Mouse (Mus musculus) heart, postnatal 0 days (tissue): ENCODE measurements around the gene Zfc3h1. TPM values are rescaled to one million over a fixed set of nuclear protein-coding genes. Genes with fewer than 3 reads are reported as not detected.
A peak's percentile ranks its signal among the peaks of the same experiment; 100 is the strongest.

Experiments used
- ATAC-seq: fragments of 200-750 bp; cut with Nextera tagmentation; 2 replicates; pipeline ENCODE4 v1.8.0; 2017; ENCODE audit warnings: low read depth, moderate number of reproducible peaks, moderate library complexity; ENCODE audit not compliant: insufficient read depth
- DNase-seq: peaks from one replicate; pipeline ENCODE4 v3.0.0-alpha.2; 2016; ENCODE audit warnings: low spot score
- H3K27ac ChIP-seq: fragments of 300-500 bp; sonication (generic); 2 replicates; pipeline ENCODE4 v1.5.1; 2014; ENCODE audit warnings: low read depth, mild to moderate bottlenecking
- H3K27me3 ChIP-seq: fragments of 300-500 bp; sonication (generic); 2 replicates; pipeline ENCODE4 v1.6.1; 2014; ENCODE audit warnings: low read length, mixed read lengths; ENCODE audit not compliant: control insufficient read depth, insufficient read depth
- H3K36me3 ChIP-seq: fragments of 300-500 bp; sonication (generic); replicated peaks from 2 replicates; pipeline ENCODE4 v1.6.1; 2014; ENCODE audit warnings: low read length, mixed read lengths; ENCODE audit not compliant: control insufficient read depth, insufficient read depth
- H3K4me1 ChIP-seq: fragments of 300-500 bp; sonication (generic); 2 replicates; pipeline ENCODE4 v1.6.1; 2014; ENCODE audit warnings: antibody characterized with exemption; ENCODE audit not compliant: control insufficient read depth, insufficient read depth
- H3K4me2 ChIP-seq: fragments of 300-500 bp; sonication (generic); 2 replicates; pipeline ENCODE4 v1.6.1; 2014; ENCODE audit warnings: low read depth, mild to moderate bottlenecking, low read length, moderate library complexity
- H3K4me3 ChIP-seq: fragments of 300-500 bp; sonication (generic); 2 replicates; pipeline ENCODE4 v1.5.1; 2014; ENCODE audit warnings: low read depth, low read length
- H3K9ac ChIP-seq: fragments of 300-500 bp; sonication (generic); replicated peaks from 2 replicates; pipeline ENCODE4 v1.6.1; 2014; ENCODE audit warnings: low read depth, low read length, mixed read lengths
- H3K9me3 ChIP-seq: fragments of 300-500 bp; sonication (generic); replicated peaks from 2 replicates; pipeline ENCODE4 v1.6.1; 2016; ENCODE audit warnings: low read length; ENCODE audit not compliant: control insufficient read depth
- CTCF ChIP-seq: IDR thresholded peaks from 2 replicates; pipeline ENCODE4 v1.5.1; 2016; ENCODE audit warnings: antibody characterized with exemption, control low read depth, low read depth
- EP300 ChIP-seq: IDR thresholded peaks from 2 replicates; pipeline ENCODE4 v1.6.1; 2016; ENCODE audit warnings: antibody characterized with exemption, low read depth
- WGBS: fragments of 180-500 bp; shearing (Covaris S2); extraction: QIAGEN DNeasy Blood & Tissue Kit; methylation state at CpG from one replicate; pipeline ENCODE4 v1.1.7; 2014; 5-methylcytosine and 5-hydroxymethylcytosine counted together
- polyA plus RNA-seq: library from polyadenylated mRNA; unstranded; fragments of >200 nt; fragmentation: Nextera tagmentation; extraction: Ambion mirVana; gene quantifications from 2 replicates; pipeline ENCODE4 v1.2.1, GENCODE M21; 2015
- total RNA-seq: library from RNA; depleted of rRNA; stranded (reverse); fragments of >200 nt; gene quantifications from 2 replicates; pipeline ENCODE4 v1.2.3, GENCODE M21; 2014; ENCODE audit warnings: low replicate concordance

The Zfc3h1 gene
- total and polyA plus RNA-seq, 2 experiments from 2014 or later, result 5.3 to 26.5 TPM

DNA sequence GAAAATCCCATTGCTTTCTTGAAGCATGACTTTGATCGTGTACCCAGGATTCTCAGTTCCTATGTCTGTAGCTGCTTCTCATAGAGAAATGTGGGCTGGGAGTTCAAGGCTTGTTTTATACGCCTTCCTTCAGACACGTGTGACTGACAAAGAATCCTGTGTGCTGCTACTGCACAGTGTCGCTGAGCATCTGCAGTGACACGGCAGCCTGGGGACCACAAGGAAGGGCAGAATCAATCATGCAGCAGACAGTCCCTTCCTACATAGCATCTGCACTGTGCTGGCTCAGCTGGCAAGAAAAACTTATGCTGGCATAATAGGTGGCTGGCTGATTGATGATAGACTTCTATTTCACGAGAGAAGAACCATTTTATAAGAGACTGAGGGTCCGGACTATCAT lies 80.3 kb downstream of the Zfc3h1 start:
- 65% methylated on average over 7 of the region's 7 CpGs for WGBS
- H3K4me3 ChIP-seq, result no peak overlapping the region
- DNase-seq, result no peak

DNA sequence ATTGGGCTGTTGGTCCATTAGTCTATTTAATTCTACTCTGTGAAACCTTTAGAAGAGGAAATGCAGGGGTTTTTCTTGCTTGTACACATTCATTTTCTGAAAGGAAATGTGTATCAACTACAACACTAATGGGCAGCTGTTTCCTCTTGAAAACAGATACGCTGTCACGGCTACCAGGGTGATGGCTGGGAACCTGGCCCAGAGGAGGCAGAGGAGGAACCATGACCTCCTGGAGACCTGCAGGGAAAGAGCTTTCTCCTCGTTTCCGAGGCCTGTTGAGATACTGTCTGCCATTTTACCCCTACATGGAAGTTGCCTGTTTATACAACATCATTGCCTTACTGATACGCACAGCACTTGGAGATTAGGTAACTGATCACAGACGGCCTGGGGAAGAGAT lies 81.0 kb downstream of the Zfc3h1 start:
- Histone ChIP-seq H3K27me3 (no peaks in the 10 kb centered on the region), H3K9me3 (no peaks in the 10 kb centered on the region), H3K4me3 (no peak overlapping the region), H3K9ac (no peak overlapping the region), H3K27ac (no peak overlapping the region), H3K4me1 (no peaks in the 10 kb centered on the region), H3K36me3 (no peaks in the 10 kb centered on the region), H3K4me2 (no peak overlapping the region)
- ATAC-seq (no peak), DNase-seq (no peak)
- no peak for TF ChIP-seq EP300
- TF ChIP-seq CTCF, result no peak
- WGBS, result 39% methylated on average over 6 of the region's 6 CpGs

More for the DNA sequence above, 80.3 kb downstream of the Zfc3h1 start:
- H3K4me2 ChIP-seq, result no peak overlapping the region
- H3K4me1 ChIP-seq, result no peaks in the 10 kb centered on the region
- H3K9ac ChIP-seq, result no peak overlapping the region
- no peaks in the 10 kb centered on the region for H3K9me3 ChIP-seq
- no peaks in the 10 kb centered on the region for H3K27me3 ChIP-seq
- H3K36me3 ChIP-seq, result no peaks in the 10 kb centered on the region
- ATAC-seq, result no peak
- H3K27ac ChIP-seq, result no peak overlapping the region
- no peak for TF ChIP-seq CTCF
- no peak for TF ChIP-seq EP300

DNA sequence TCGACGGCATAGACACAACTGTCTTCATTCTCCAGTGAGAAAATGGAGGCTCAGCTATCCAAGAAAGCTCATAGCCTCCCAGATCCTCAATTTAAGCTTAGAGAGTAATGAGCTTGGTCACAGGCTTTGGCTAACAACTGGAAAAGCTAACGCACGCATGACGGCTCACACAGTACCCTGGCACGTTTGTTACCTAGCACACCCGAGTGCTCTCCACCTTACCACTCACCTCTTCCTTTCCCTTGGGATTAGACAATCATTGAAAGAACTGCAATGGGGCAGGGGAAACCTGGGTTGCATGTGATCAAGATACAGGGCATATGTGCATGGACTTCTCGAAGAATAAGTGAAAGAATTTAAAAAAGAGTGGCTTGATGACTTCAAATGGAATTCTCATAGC lies 83.2 kb downstream of the Zfc3h1 start:
- no peak overlapping the region for H3K4me3 ChIP-seq
- WGBS, result 86% methylated on average over 8 of the region's 8 CpGs
- TF ChIP-seq CTCF (no peak), EP300 (no peak)
- no peaks in the 10 kb centered on the region for H3K4me1 ChIP-seq
- DNase-seq (no peak), ATAC-seq (no peak)
- H3K27me3 ChIP-seq, result no peaks in the 10 kb centered on the region
- H3K9me3 ChIP-seq, result no peaks in the 10 kb centered on the region
- H3K36me3 ChIP-seq, result no peaks in the 10 kb centered on the region
- no peak overlapping the region for H3K27ac ChIP-seq
- H3K9ac ChIP-seq, result no peak overlapping the region
- no peak overlapping the region for H3K4me2 ChIP-seq

DNA sequence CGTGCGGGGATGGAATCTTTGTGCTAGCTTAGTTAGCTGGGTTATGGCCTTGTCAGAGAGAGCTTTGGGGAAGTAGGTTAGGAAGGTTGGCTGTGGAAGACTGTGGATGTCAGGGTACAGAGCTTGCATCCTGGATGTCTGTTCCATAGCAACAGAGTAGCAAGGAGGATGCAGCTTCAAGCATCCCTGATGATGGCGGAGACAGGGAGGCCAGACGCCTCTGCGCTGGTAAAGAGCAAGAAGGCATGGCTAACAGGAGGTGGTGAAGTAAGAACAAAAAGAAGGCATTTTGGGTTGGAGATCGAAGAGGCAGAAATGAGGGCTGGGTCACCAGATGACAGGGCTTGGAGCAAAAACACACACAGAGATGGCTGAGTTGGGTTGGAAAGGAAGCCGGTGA lies 83.9 kb downstream of the Zfc3h1 start:
- no peak for ATAC-seq
- no peak for DNase-seq
- H3K4me3 ChIP-seq, result no peak overlapping the region
- H3K4me1 ChIP-seq, result no peaks in the 10 kb centered on the region
- no peak overlapping the region for H3K9ac ChIP-seq
- H3K36me3 ChIP-seq, result no peaks in the 10 kb centered on the region
- H3K27me3 ChIP-seq, result no peaks in the 10 kb centered on the region
- H3K4me2 ChIP-seq, result no peak overlapping the region
- H3K27ac ChIP-seq, result no peak overlapping the region
- TF ChIP-seq EP300, result no peak
- no peak for TF ChIP-seq CTCF
- no peaks in the 10 kb centered on the region for H3K9me3 ChIP-seq
- 48% methylated on average over 7 of the region's 7 CpGs for WGBS

DNA sequence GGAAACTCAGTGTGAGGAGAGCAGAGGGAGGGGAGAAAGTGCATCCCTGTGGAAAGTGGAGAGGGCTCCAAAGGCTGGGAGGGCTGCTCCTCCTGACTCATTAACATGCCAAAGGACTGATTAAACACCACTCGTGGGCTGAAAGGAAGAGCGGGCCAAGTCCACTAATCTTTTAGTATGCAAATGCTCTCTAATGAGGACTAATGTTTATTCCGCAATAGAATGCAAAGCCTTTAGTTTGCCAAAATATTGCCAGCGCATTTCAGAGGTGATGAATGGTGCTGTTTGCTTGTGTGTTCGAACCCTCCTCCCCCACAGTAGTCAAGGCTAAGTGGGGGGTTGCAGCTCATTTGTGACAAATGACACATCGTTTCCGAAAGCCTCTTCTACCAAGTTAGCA lies 84.3 kb downstream of the Zfc3h1 start:
- Histone ChIP-seq H3K4me3 (no peak overlapping the region), H3K4me2 (no peak overlapping the region), H3K27ac (no peak overlapping the region), H3K27me3 (no peaks in the 10 kb centered on the region), H3K9me3 (no peaks in the 10 kb centered on the region), H3K4me1 (no peaks in the 10 kb centered on the region), H3K9ac (no peak overlapping the region), H3K36me3 (no peaks in the 10 kb centered on the region)
- DNase-seq (no peak), ATAC-seq (no peak)
- no peak for TF ChIP-seq EP300
- no peak for TF ChIP-seq CTCF
- WGBS, result 26% methylated on average over 7 of the region's 7 CpGs

DNA sequence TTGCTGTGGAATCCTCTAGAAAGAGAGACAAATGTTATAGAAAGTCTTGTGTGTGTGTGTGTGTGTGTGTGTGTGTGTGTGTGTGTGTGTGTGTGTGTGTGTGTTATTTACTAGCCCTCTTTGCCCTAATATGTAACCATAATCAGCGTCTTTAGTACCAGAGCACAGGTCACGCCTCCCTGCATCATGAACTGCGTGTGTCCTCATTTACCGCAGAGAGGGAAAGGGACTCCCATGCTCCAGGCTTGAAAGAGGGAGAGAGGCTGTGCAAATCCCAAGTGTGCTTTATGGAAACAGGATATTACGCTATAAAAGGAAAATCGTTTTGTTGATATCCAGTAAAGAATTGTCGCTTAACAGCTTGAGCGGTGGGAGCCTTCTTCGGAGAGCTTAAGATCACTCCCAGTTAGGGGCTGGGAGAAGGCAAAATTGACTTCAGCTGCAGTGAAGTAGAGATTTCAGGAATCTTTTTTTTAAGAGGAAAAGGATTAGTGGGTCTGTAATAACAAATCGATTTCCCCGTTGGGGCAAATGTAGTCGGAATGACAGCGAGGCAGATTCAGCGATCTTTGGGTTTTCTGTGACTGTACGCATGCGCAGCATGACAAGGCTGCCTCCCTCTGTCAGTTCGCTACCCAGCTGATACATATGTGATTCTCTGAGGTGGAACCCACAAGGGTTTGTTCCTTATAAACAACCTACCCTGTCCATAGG lies 86.0 kb downstream of the Zfc3h1 start:
- Histone ChIP-seq H3K4me1 (no peaks in the 10 kb centered on the region), H3K27ac (no peak overlapping the region), H3K9ac (no peak overlapping the region), H3K4me3 (peak overlapping the region; percentile 32), H3K27me3 (no peaks in the 10 kb centered on the region), H3K36me3 (no peaks in the 10 kb centered on the region), H3K9me3 (no peaks in the 10 kb centered on the region), H3K4me2 (peak overlapping the region; percentile 52)
- peak; percentile 19 for DNase-seq
- 35% methylated on average over 17 of the region's 17 CpGs for WGBS
- ATAC-seq, result no peak
- TF ChIP-seq EP300, result no peak
- no peak for TF ChIP-seq CTCF
